Mouse (Mus musculus): Measurements from ENCODE around the gene Cisd1. TPM values are rescaled to one million over a fixed set of nuclear protein-coding genes. Genes with fewer than 3 reads are reported as not detected.
A peak's percentile ranks its signal among the peaks of the same experiment; 100 is the strongest.

The Cisd1 gene
- polyA plus RNA-seq, 1 experiment: 9.6 TPM

- Histone ChIP-seq H3K27me3 (ENCODE audit: control insufficient read depth, insufficient read depth, low read length) (no peaks in the 10 kb centered on the region), H3K4me3 (ENCODE audit: extremely low read depth, insufficient read depth, insufficient read length) (no peak overlapping the region), H3K27ac (ENCODE audit: insufficient read depth, low read length) (no peak overlapping the region), H3K4me1 (ENCODE audit: control insufficient read depth, insufficient read depth, insufficient read length) (0 out of 2 replicates have a peak, but pooled peaks cover 3% of the 10 kb centered on the region), H3K36me3 (ENCODE audit: control insufficient read depth, insufficient read depth, low read length) (no peaks in the 10 kb centered on the region)
- no peak for DNase-seq (ENCODE audit: low read depth in 1 of 2, low spot score in 2 of 2)
- 82% methylated on average over 1 of the region's 1 CpGs for WGBS
- TF ChIP-seq POLR2A (IDR thresholded peaks at IDR 0.05; ENCODE audit: low read depth, low read length) (no peak), CTCF (IDR thresholded peaks at IDR 0.05; ENCODE audit: extremely low read depth, insufficient read depth, insufficient read length, insufficient replicate concordance) (no peak)
Measured at GRCm38 (mm10) chr10:71349290-71349689, 4.5 kb upstream of the Cisd1 start.

GRCm38 (mm10) chr10:71348637-71349280, 4.0 kb upstream of the Cisd1 start:
- TF ChIP-seq CTCF (IDR thresholded peaks at IDR 0.05; ENCODE audit: extremely low read depth, insufficient read depth, insufficient read length, insufficient replicate concordance) (no peak), POLR2A (IDR thresholded peaks at IDR 0.05; ENCODE audit: low read depth, low read length) (no peak)
- DNase-seq (ENCODE audit: low read depth in 1 of 2, low spot score in 2 of 2): no peak
- 12% methylated on average over 16 of the region's 16 CpGs for WGBS
- Histone ChIP-seq H3K4me3 (ENCODE audit: extremely low read depth, insufficient read depth, insufficient read length) (peak overlapping the region; percentile 87), H3K4me1 (ENCODE audit: control insufficient read depth, insufficient read depth, insufficient read length) (0 out of 2 replicates have a peak, but pooled peaks cover 3% of the 10 kb centered on the region), H3K36me3 (ENCODE audit: control insufficient read depth, insufficient read depth, low read length) (no peaks in the 10 kb centered on the region), H3K27me3 (ENCODE audit: control insufficient read depth, insufficient read depth, low read length) (no peaks in the 10 kb centered on the region), H3K27ac (ENCODE audit: insufficient read depth, low read length) (no peak overlapping the region)

- WGBS: under 1% methylated on average over 48 of the region's 48 CpGs
- TF ChIP-seq CTCF (IDR thresholded peaks at IDR 0.05; ENCODE audit: extremely low read depth, insufficient read depth, insufficient read length, insufficient replicate concordance): no peak
- TF ChIP-seq POLR2A (IDR thresholded peaks at IDR 0.05; ENCODE audit: low read depth, low read length): no peak; the same call in 1 of the 2 replicates
- Histone ChIP-seq H3K27me3 (ENCODE audit: control insufficient read depth, insufficient read depth, low read length) (no peaks in the 10 kb centered on the region), H3K4me1 (ENCODE audit: control insufficient read depth, insufficient read depth, insufficient read length) (0 out of 2 replicates have a peak, but pooled peaks cover 3% of the 10 kb centered on the region), H3K36me3 (ENCODE audit: control insufficient read depth, insufficient read depth, low read length) (no peaks in the 10 kb centered on the region), H3K27ac (ENCODE audit: insufficient read depth, low read length) (peak overlapping the region; percentile 64), H3K4me3 (ENCODE audit: extremely low read depth, insufficient read depth, insufficient read length) (peak overlapping the region; percentile 87)
- peak in 1 of 2 experiments; percentile 27 for DNase-seq (ENCODE audit: low read depth in 1 of 2, low spot score in 2 of 2)
Measured at GRCm38 (mm10) chr10:71347964-71348636, 3.3 kb upstream of the Cisd1 start.

GRCm38 (mm10) chr10:71347509-71347949, 2.8 kb upstream of the Cisd1 start, which contains the start of gene Ipmk:
Gene Ipmk (plus strand): TSS chr10:71347763.
- Histone ChIP-seq H3K4me1 (ENCODE audit: control insufficient read depth, insufficient read depth, insufficient read length) (0 out of 2 replicates have a peak, but pooled peaks cover 3% of the 10 kb centered on the region), H3K4me3 (ENCODE audit: extremely low read depth, insufficient read depth, insufficient read length) (peak within 1 kb of the TSS; percentile 87), H3K27ac (ENCODE audit: insufficient read depth, low read length) (peak within 1 kb of the TSS; percentile 83), H3K36me3 (ENCODE audit: control insufficient read depth, insufficient read depth, low read length) (no peaks in the 10 kb centered on the region), H3K27me3 (ENCODE audit: control insufficient read depth, insufficient read depth, low read length) (no peaks in the 10 kb centered on the region)
- WGBS: 2% methylated on average over 39 of the region's 49 CpGs
- TF ChIP-seq POLR2A (IDR thresholded peaks at IDR 0.05; ENCODE audit: low read depth, low read length): peak; percentile 41; the same call in 1 of the 2 replicates
- TF ChIP-seq CTCF (IDR thresholded peaks at IDR 0.05; ENCODE audit: extremely low read depth, insufficient read depth, insufficient read length, insufficient replicate concordance): no peak
- DNase-seq (ENCODE audit: low read depth in 1 of 2, low spot score in 2 of 2): peak; percentile 83 to 99

GRCm38 (mm10) chr10:71346722-71347508, 2.2 kb upstream of the Cisd1 start:
- WGBS: 14% methylated on average over 13 of the region's 13 CpGs
- peak overlapping the region; percentile 83 for H3K27ac ChIP-seq (ENCODE audit: insufficient read depth, low read length)
- peak in 1 of 2 experiments; percentile 68 for DNase-seq (ENCODE audit: low read depth in 1 of 2, low spot score in 2 of 2)

GRCm38 (mm10) chr10:71346106-71346505, 1.4 kb upstream of the Cisd1 start:
- WGBS: 76% methylated on average over 2 of the region's 2 CpGs
- no peak for TF ChIP-seq POLR2A (IDR thresholded peaks at IDR 0.05; ENCODE audit: low read depth, low read length)
- TF ChIP-seq CTCF (IDR thresholded peaks at IDR 0.05; ENCODE audit: extremely low read depth, insufficient read depth, insufficient read length, insufficient replicate concordance): no peak
- Histone ChIP-seq H3K4me1 (ENCODE audit: control insufficient read depth, insufficient read depth, insufficient read length) (0 out of 2 replicates have a peak, but pooled peaks cover 3% of the 10 kb centered on the region), H3K36me3 (ENCODE audit: control insufficient read depth, insufficient read depth, low read length) (no peaks in the 10 kb centered on the region), H3K27me3 (ENCODE audit: control insufficient read depth, insufficient read depth, low read length) (no peaks in the 10 kb centered on the region), H3K27ac (ENCODE audit: insufficient read depth, low read length) (no peak overlapping the region), H3K4me3 (ENCODE audit: extremely low read depth, insufficient read depth, insufficient read length) (no peak overlapping the region)
- DNase-seq (ENCODE audit: low read depth in 1 of 2, low spot score in 2 of 2): no peak

More at GRCm38 (mm10) chr10:71346722-71347508, 2.2 kb upstream of the Cisd1 start:
- Histone ChIP-seq H3K4me3 (ENCODE audit: extremely low read depth, insufficient read depth, insufficient read length) (peak overlapping the region; percentile 87), H3K36me3 (ENCODE audit: control insufficient read depth, insufficient read depth, low read length) (no peaks in the 10 kb centered on the region), H3K4me1 (ENCODE audit: control insufficient read depth, insufficient read depth, insufficient read length) (0 out of 2 replicates have a peak, but pooled peaks cover 3% of the 10 kb centered on the region), H3K27me3 (ENCODE audit: control insufficient read depth, insufficient read depth, low read length) (no peaks in the 10 kb centered on the region)
- TF ChIP-seq POLR2A (IDR thresholded peaks at IDR 0.05; ENCODE audit: low read depth, low read length): no peak; the same call in 1 of the 2 replicates
- no peak for TF ChIP-seq CTCF (IDR thresholded peaks at IDR 0.05; ENCODE audit: extremely low read depth, insufficient read depth, insufficient read length, insufficient replicate concordance)
